Mouse (Mus musculus): ENCODE measurements around the gene Prdx1. TPM values are rescaled to one million over a fixed set of nuclear protein-coding genes. Genes with fewer than 3 reads are reported as not detected.
A peak's percentile ranks its signal among the peaks of the same experiment; 100 is the strongest.

The Prdx1 gene
- 887 and 980 TPM in 2 replicates for polyA plus RNA-seq (2011; ENCODE audit: insufficient read length, low read depth, missing spikeins)

- Histone ChIP-seq H3K4me3 (ENCODE audit: insufficient read depth, low read length) (peak within 1 kb of the TSS; percentile 79), H3K27ac (ENCODE audit: insufficient read depth, low read length) (peak within 1 kb of the TSS; percentile 89), H3K4me1 (ENCODE audit: control insufficient read depth, insufficient read depth, low read length) (peaks cover 3% of the 10 kb centered on the region; the same call in 1 of the 2 replicates)
- TF ChIP-seq CTCF (IDR thresholded peaks at IDR 0.05; ENCODE audit: borderline replicate concordance, insufficient read depth, low read length) (peak; percentile 89; the same call in 1 of the 2 replicates), POLR2A (IDR thresholded peaks at IDR 0.05; ENCODE audit: low read depth, low read length) (peak; percentile 99)
These were observed at the start of gene Prdx1 for GRCm38 (mm10) chr4:116685402-116686061. TSS of gene Prdx1 (plus strand) at chr4:116685544.

GRCm38 (mm10) chr4:116638821-116639220 is 46.5 kb upstream of the Prdx1 start:
- Histone ChIP-seq H3K4me1 (ENCODE audit: control insufficient read depth, insufficient read depth, low read length) (no peaks in the 10 kb centered on the region), H3K27ac (ENCODE audit: insufficient read depth, low read length) (no peak overlapping the region), H3K4me3 (ENCODE audit: insufficient read depth, low read length) (no peak overlapping the region)
- TF ChIP-seq POLR2A (IDR thresholded peaks at IDR 0.05; ENCODE audit: low read depth, low read length) = no peak
- no peak for TF ChIP-seq CTCF (IDR thresholded peaks at IDR 0.05; ENCODE audit: borderline replicate concordance, insufficient read depth, low read length)

GRCm38 (mm10) chr4:116642071-116642470 is 43.3 kb upstream of the Prdx1 start:
- peaks cover 4% of the 10 kb centered on the region for H3K4me1 ChIP-seq (ENCODE audit: control insufficient read depth, insufficient read depth, low read length)
- H3K27ac ChIP-seq (ENCODE audit: insufficient read depth, low read length) = no peak overlapping the region
- no peak for TF ChIP-seq CTCF (IDR thresholded peaks at IDR 0.05; ENCODE audit: borderline replicate concordance, insufficient read depth, low read length)
- TF ChIP-seq POLR2A (IDR thresholded peaks at IDR 0.05; ENCODE audit: low read depth, low read length) = no peak
- H3K4me3 ChIP-seq (ENCODE audit: insufficient read depth, low read length) = no peak overlapping the region

GRCm38 (mm10) chr4:116644326-116644725 is 41.0 kb upstream of the Prdx1 start:
- TF ChIP-seq POLR2A (IDR thresholded peaks at IDR 0.05; ENCODE audit: low read depth, low read length) = no peak
- TF ChIP-seq CTCF (IDR thresholded peaks at IDR 0.05; ENCODE audit: borderline replicate concordance, insufficient read depth, low read length) = peak; percentile 53; the same call in 1 of the 2 replicates
- peaks cover 12% of the 10 kb centered on the region for H3K4me1 ChIP-seq (ENCODE audit: control insufficient read depth, insufficient read depth, low read length)
- no peak overlapping the region for H3K4me3 ChIP-seq (ENCODE audit: insufficient read depth, low read length)
- H3K27ac ChIP-seq (ENCODE audit: insufficient read depth, low read length) = no peak overlapping the region

- Histone ChIP-seq H3K27ac (ENCODE audit: insufficient read depth, low read length) (no peak overlapping the region), H3K4me1 (ENCODE audit: control insufficient read depth, insufficient read depth, low read length) (peaks cover 12% of the 10 kb centered on the region), H3K4me3 (ENCODE audit: insufficient read depth, low read length) (no peak overlapping the region)
- TF ChIP-seq POLR2A (IDR thresholded peaks at IDR 0.05; ENCODE audit: low read depth, low read length) (no peak), CTCF (IDR thresholded peaks at IDR 0.05; ENCODE audit: borderline replicate concordance, insufficient read depth, low read length) (no peak)
These were observed 39.7 kb upstream of the Prdx1 start for GRCm38 (mm10) chr4:116645624-116646023.

GRCm38 (mm10) chr4:116649411-116649810 is 35.9 kb upstream of the Prdx1 start:
- Histone ChIP-seq H3K4me3 (ENCODE audit: insufficient read depth, low read length) (peak overlapping the region; percentile 95), H3K4me1 (ENCODE audit: control insufficient read depth, insufficient read depth, low read length) (peaks cover 15% of the 10 kb centered on the region), H3K27ac (ENCODE audit: insufficient read depth, low read length) (no peak overlapping the region)
- TF ChIP-seq POLR2A (IDR thresholded peaks at IDR 0.05; ENCODE audit: low read depth, low read length) (peak; percentile 12; the same call in 1 of the 2 replicates), CTCF (IDR thresholded peaks at IDR 0.05; ENCODE audit: borderline replicate concordance, insufficient read depth, low read length) (no peak)

- no peak overlapping the region for H3K27ac ChIP-seq (ENCODE audit: insufficient read depth, low read length)
- no peak for TF ChIP-seq CTCF (IDR thresholded peaks at IDR 0.05; ENCODE audit: borderline replicate concordance, insufficient read depth, low read length)
- no peak for TF ChIP-seq POLR2A (IDR thresholded peaks at IDR 0.05; ENCODE audit: low read depth, low read length)
- peaks cover 15% of the 10 kb centered on the region for H3K4me1 ChIP-seq (ENCODE audit: control insufficient read depth, insufficient read depth, low read length)
- H3K4me3 ChIP-seq (ENCODE audit: insufficient read depth, low read length) = peak overlapping the region; percentile 95
These were observed 35.0 kb upstream of the Prdx1 start for GRCm38 (mm10) chr4:116650365-116650764.

- Histone ChIP-seq H3K4me3 (ENCODE audit: insufficient read depth, low read length) (peak within 1 kb of the TSS; percentile 95), H3K4me1 (ENCODE audit: control insufficient read depth, insufficient read depth, low read length) (peaks cover 15% of the 10 kb centered on the region), H3K27ac (ENCODE audit: insufficient read depth, low read length) (peak within 1 kb of the TSS; percentile 77)
- TF ChIP-seq CTCF (IDR thresholded peaks at IDR 0.05; ENCODE audit: borderline replicate concordance, insufficient read depth, low read length) (no peak), POLR2A (IDR thresholded peaks at IDR 0.05; ENCODE audit: low read depth, low read length) (peak; percentile 81)
These were observed 34.2 kb upstream of the Prdx1 start, which contains the start of gene Akr1a1 for GRCm38 (mm10) chr4:116650924-116651796. TSS of gene Akr1a1 (minus strand) at chr4:116651680.

GRCm38 (mm10) chr4:116651797-116652135 is 33.6 kb upstream of the Prdx1 start:
- Histone ChIP-seq H3K4me3 (ENCODE audit: insufficient read depth, low read length) (peak overlapping the region; percentile 95; the same call in 1 of the 2 replicates), H3K27ac (ENCODE audit: insufficient read depth, low read length) (peak overlapping the region; percentile 67), H3K4me1 (ENCODE audit: control insufficient read depth, insufficient read depth, low read length) (peaks cover 11% of the 10 kb centered on the region)
- no peak for TF ChIP-seq POLR2A (IDR thresholded peaks at IDR 0.05; ENCODE audit: low read depth, low read length)
- TF ChIP-seq CTCF (IDR thresholded peaks at IDR 0.05; ENCODE audit: borderline replicate concordance, insufficient read depth, low read length) = no peak
